Mouse (Mus musculus) embryonic facial prominence, embryonic 12.5 days (tissue): Measurements from ENCODE around the gene Paip2b. TPM values are rescaled to one million over a fixed set of nuclear protein-coding genes. Genes with fewer than 3 reads are reported as not detected.
A peak's percentile ranks its signal among the peaks of the same experiment; 100 is the strongest.
"Not testable (repeated sequence)": the region's sequence is repeated elsewhere in the genome, so short reads cannot be mapped to it uniquely, and the experiment has no call there.

Source experiments
- ATAC-seq: fragments of 200-750 bp; cut with Nextera tagmentation; 2 replicates; pipeline ENCODE4 v1.8.0; 2017; ENCODE audit not compliant: insufficient number of reproducible peaks, insufficient read depth, low FRiP score, low TSS enrichment
- H3K27ac ChIP-seq: fragments of 300-500 bp; sonication (generic); 2 replicates; pipeline ENCODE4 v1.5.1; 2016; ENCODE audit warnings: mild to moderate bottlenecking
- H3K27me3 ChIP-seq: fragments of 300-500 bp; sonication (generic); 2 replicates; pipeline ENCODE4 v1.6.1; 2016; ENCODE audit warnings: mild to moderate bottlenecking, moderate library complexity
- H3K36me3 ChIP-seq: fragments of 300-500 bp; sonication (generic); 2 replicates; pipeline ENCODE4 v1.6.1; 2016; ENCODE audit warnings: mild to moderate bottlenecking
- H3K4me1 ChIP-seq: fragments of 300-500 bp; sonication (generic); 2 replicates; pipeline ENCODE4 v1.6.1; 2016
- H3K4me2 ChIP-seq: fragments of 300-500 bp; sonication (generic); replicated peaks from 2 replicates; pipeline ENCODE4 v1.6.1; 2016; ENCODE audit warnings: mild to moderate bottlenecking, moderate library complexity
- H3K4me3 ChIP-seq: fragments of 300-500 bp; sonication (generic); 2 replicates; pipeline ENCODE4 v1.5.1; 2016; ENCODE audit warnings: mild to moderate bottlenecking
- H3K9ac ChIP-seq: fragments of 300-500 bp; sonication (generic); 2 replicates; pipeline ENCODE4 v1.6.1; 2016; ENCODE audit warnings: mild to moderate bottlenecking, moderate library complexity
- H3K9me3 ChIP-seq: fragments of 300-500 bp; sonication (generic); 2 replicates; pipeline ENCODE4 v1.6.1; 2016; ENCODE audit warnings: mild to moderate bottlenecking, moderate library complexity
- WGBS: fragments of 180-500 bp; shearing (Covaris S2); methylation state at CpG from one replicate; pipeline ENCODE4 v1.1.7; 2016; 5-methylcytosine and 5-hydroxymethylcytosine counted together
- polyA plus RNA-seq: library from polyadenylated mRNA; unstranded; fragments of >200 nt; fragmentation: Nextera tagmentation; extraction: Ambion mirVana; gene quantifications from 2 replicates; pipeline ENCODE4 v1.2.1, GENCODE M21; 2016

Paip2b gene
- polyA plus RNA-seq, 1 experiment from 2014 or later, result 20.0 TPM

DNA sequence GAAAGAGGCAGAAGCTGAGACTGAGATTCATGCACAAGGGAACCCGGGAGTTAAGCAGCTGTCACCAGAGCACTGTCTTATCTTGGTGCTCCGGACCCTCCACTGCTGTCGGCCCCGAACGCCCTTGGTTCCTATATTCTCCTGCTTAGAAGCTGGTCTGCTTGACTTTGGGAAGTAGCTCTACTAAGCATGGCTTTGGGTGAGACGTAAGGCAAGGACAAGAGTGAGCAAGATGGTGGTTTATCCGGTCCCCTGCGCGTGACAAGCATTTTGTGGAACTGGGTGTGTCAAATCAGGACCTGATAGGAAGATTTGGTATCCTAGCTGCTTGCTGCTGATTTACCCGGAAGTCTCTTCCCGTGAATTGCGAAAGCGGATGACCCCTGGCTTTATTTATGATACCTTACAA is 36.0 kb downstream of the Paip2b start:
- H3K4me2 ChIP-seq, result peak overlapping the region; percentile 61
- H3K9ac ChIP-seq, result peak overlapping the region; percentile 71
- no peaks in the 10 kb centered on the region for H3K9me3 ChIP-seq
- peak overlapping the region; percentile 69 for H3K4me3 ChIP-seq
- 14% methylated on average over 13 of the region's 13 CpGs for WGBS
- H3K27ac ChIP-seq, result peak overlapping the region; percentile 87
- peak; percentile 41; the same call in 1 of the 2 replicates for ATAC-seq
- no peaks in the 10 kb centered on the region for H3K27me3 ChIP-seq
- H3K36me3 ChIP-seq, result peaks cover 11% of the 10 kb centered on the region; the same call in 1 of the 2 replicates
- H3K4me1 ChIP-seq, result peaks cover 4% of the 10 kb centered on the region

DNA sequence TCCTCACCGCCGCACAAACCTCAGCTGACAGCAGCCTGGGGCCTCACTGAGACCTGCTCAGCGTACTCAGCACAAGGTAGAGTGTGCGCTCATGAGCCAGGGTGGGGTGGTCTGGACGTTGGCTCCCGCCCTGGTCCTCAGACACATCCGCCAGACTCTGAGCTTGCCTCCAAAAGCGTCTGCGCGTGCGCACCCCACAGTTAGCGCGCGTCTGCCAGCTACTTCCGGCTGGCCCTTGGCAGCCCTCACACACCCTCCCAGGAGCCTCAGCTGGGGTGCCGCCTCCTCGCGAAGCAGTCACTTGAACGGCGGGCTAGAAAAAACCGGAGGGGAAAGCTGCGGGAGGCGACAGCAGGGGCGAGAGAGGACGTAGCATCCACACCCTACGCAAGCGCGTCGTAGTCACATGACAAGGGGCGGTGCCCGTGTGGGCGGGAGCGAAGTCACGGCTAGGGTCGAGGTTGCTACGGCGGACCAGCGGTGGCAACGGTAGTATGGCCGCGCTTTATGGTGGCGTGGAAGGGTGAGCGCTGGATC is 36.7 kb downstream of the Paip2b start, which contains the start of gene Nagk:
Gene Nagk, plus strand, starts transcription at position 223 of the 537 bp plus-strand sequence.
- Histone ChIP-seq H3K9ac (peak within 1 kb of the TSS; percentile 71), H3K4me3 (peak within 1 kb of the TSS; percentile 69), H3K9me3 (no peaks in the 10 kb centered on the region), H3K36me3 (0 out of 2 replicates have a peak, but pooled peaks cover 5% of the 10 kb centered on the region), H3K27ac (peak within 1 kb of the TSS; percentile 87), H3K4me2 (peak within 1 kb of the TSS; percentile 61), H3K27me3 (no peaks in the 10 kb centered on the region), H3K4me1 (peaks cover 4% of the 10 kb centered on the region)
- ATAC-seq, result peak; percentile 94
- under 1% methylated on average over 43 of the region's 43 CpGs for WGBS

DNA sequence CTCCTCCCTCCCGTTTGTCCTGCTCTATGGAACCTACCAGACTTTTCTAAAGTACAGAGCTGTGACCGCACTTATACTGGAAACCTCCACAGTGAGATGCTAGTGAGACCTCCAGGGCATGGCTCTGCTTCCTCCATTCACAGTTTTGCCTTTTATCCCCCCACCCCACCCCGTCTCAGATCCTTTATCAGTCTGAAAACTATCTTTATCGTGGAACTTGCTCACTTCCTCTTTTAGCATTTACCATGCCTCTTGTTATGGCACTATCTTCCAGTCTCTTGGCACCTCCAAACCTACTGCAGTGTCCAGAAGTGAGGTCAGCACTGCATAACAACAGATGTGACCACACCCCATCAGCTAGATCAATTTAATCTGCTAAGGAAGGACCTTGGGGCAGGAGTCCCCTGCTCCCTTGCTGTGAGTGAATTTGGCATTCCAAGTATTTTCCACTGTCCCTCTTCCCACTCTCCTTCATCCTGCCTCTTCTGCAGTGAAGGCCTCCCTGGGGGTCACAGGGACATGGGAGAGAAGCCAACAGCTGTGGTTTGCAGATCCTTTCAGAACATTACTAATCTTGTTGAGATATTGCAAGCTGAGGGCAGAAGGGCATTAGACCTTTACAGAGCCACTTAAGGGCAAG is 40.2 kb downstream of the Paip2b start:
- no peak overlapping the region for H3K4me3 ChIP-seq
- H3K4me2 ChIP-seq, result no peak overlapping the region
- no peaks in the 10 kb centered on the region for H3K27me3 ChIP-seq
- no peaks in the 10 kb centered on the region for H3K9me3 ChIP-seq
- H3K9ac ChIP-seq, result no peak overlapping the region
- no peaks in the 10 kb centered on the region for H3K36me3 ChIP-seq
- H3K27ac ChIP-seq, result no peak overlapping the region
- no peak for ATAC-seq
- WGBS, result 62% methylated on average over 4 of the region's 4 CpGs
- H3K4me1 ChIP-seq, result peaks cover 4% of the 10 kb centered on the region

DNA sequence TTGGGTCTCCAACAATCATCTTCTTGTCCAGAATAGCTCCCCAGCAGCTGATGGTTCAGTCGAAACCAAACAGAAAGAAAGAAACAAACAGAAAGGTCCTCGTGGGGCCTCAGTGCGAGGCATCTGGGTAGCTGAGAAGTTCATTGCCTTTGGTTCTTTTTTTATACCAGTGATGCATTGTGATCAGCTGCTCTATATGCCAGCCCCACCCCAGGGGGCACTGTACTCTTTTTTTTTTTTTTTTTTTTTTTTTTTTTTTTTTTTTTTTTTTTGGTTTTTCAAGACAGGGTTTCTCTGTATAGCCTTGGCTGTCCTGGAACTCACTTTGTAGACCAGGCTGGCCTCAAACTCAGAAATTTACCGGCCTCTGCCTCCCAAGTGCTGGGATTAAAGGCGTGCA is 41.0 kb downstream of the Paip2b start:
- H3K27me3 ChIP-seq, H3K4me3 ChIP-seq, H3K9me3 ChIP-seq, H3K9ac ChIP-seq, H3K27ac ChIP-seq, H3K4me1 ChIP-seq, ATAC-seq, H3K4me2 ChIP-seq, H3K36me3 ChIP-seq: not testable (repeated sequence)
- 82% methylated on average over 5 of the region's 5 CpGs for WGBS

DNA sequence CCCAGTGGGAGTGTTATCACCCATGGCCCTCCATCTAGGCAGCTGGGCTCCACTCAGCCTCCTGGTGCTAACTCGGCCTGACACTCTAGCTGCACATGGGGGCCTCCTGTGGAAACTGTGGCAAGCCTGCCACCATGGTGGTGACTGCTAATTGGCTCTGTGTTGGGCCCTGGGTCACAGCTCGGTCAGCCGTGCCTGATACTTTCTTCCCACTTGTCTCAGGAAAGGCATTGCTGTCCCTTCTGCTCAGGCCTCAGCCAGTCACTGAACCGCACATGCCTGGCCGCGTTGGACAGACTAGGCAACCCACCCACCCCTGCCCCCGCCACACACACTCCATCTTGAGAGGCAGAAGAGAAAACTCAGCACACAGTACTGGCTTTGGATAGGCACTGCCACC is 43.0 kb downstream of the Paip2b start:
- Histone ChIP-seq H3K9me3 (no peaks in the 10 kb centered on the region), H3K9ac (no peak overlapping the region), H3K27me3 (no peaks in the 10 kb centered on the region), H3K4me3 (no peak overlapping the region), H3K4me2 (no peak overlapping the region), H3K27ac (no peak overlapping the region), H3K36me3 (no peaks in the 10 kb centered on the region), H3K4me1 (no peaks in the 10 kb centered on the region)
- WGBS, result 68% methylated on average over 7 of the region's 7 CpGs
- ATAC-seq, result peak; percentile 57

DNA sequence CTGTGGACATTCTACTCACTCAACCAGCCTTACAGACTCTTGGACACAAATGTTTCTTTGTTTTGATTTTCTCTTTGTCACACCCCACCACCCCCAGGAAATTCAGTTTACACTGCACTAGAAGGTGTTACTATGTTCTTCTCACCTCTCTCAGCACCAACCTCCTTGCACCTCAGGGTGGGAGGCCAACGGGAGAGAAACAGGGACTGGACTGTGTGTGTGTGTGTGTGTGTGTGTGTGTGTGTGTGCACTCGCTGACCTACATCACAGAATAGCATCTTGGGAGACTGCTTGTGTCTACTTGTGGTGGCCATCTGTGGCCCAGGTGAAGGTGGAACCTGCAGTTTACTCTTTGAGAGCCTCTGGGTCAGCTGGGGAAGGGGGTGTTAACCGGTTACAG is 45.1 kb downstream of the Paip2b start:
- no peak overlapping the region for H3K4me3 ChIP-seq
- no peaks in the 10 kb centered on the region for H3K27me3 ChIP-seq
- no peak overlapping the region for H3K27ac ChIP-seq
- no peaks in the 10 kb centered on the region for H3K4me1 ChIP-seq
- 76% methylated on average over 3 of the region's 3 CpGs for WGBS
- ATAC-seq, result no peak
- no peak overlapping the region for H3K4me2 ChIP-seq
- H3K9ac ChIP-seq, result no peak overlapping the region
- no peaks in the 10 kb centered on the region for H3K36me3 ChIP-seq
- no peaks in the 10 kb centered on the region for H3K9me3 ChIP-seq

DNA sequence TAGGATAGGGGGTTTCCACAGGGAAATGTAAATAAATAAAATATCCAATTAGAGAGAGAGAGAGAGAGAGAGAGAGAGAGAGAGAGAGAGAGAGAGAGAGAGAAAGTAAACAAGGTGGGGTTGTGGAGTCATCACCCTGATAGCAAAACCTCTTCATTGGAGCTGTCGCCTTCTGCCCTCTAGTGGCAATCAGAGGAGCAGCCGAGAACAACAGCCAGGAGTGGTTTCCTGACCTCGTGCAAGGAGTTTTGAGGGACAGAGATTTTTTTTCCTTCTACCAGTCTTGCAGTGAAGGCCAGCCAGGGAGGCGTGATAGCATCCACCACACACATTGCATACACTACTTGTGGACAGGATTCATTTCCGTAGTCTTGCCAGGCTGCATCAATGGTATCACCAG is 52.5 kb downstream of the Paip2b start:
- no peaks in the 10 kb centered on the region for H3K36me3 ChIP-seq
- 8% methylated on average over 5 of the region's 5 CpGs for WGBS
- H3K27me3 ChIP-seq, result no peaks in the 10 kb centered on the region; the same call in 1 of the 2 replicates
- H3K4me3 ChIP-seq, result no peak overlapping the region
- no peak overlapping the region for H3K9ac ChIP-seq
- no peak overlapping the region for H3K27ac ChIP-seq
- peaks cover 10% of the 10 kb centered on the region for H3K4me1 ChIP-seq
- H3K9me3 ChIP-seq, result no peaks in the 10 kb centered on the region
- ATAC-seq, result no peak
- H3K4me2 ChIP-seq, result no peak overlapping the region

DNA sequence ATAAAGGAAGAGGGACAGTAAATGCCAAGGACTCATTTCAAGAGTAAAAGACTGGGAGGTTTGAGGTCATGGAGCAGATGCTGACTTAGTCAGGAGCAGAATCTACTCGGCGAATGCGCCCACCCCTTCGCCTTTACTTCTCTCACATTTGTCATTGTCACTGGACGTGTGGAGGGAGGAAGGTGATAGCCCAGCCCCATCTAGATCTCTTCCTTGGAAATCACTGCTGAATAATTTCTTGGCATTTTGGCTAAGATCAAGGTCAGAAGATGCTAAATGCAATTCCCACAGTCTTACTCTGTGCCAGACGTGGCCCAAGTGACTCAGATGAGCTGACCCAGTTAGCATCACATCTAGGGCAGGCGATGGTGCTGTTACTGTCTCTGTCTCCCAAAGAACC is 53.2 kb downstream of the Paip2b start:
- no peak overlapping the region for H3K4me2 ChIP-seq
- H3K27me3 ChIP-seq, result no peaks in the 10 kb centered on the region; the same call in 1 of the 2 replicates
- ATAC-seq, result no peak
- no peaks in the 10 kb centered on the region for H3K36me3 ChIP-seq
- H3K4me3 ChIP-seq, result no peak overlapping the region
- no peak overlapping the region for H3K27ac ChIP-seq
- no peak overlapping the region for H3K9ac ChIP-seq
- peaks cover 12% of the 10 kb centered on the region for H3K4me1 ChIP-seq
- H3K9me3 ChIP-seq, result no peaks in the 10 kb centered on the region
- 79% methylated on average over 7 of the region's 7 CpGs for WGBS

DNA sequence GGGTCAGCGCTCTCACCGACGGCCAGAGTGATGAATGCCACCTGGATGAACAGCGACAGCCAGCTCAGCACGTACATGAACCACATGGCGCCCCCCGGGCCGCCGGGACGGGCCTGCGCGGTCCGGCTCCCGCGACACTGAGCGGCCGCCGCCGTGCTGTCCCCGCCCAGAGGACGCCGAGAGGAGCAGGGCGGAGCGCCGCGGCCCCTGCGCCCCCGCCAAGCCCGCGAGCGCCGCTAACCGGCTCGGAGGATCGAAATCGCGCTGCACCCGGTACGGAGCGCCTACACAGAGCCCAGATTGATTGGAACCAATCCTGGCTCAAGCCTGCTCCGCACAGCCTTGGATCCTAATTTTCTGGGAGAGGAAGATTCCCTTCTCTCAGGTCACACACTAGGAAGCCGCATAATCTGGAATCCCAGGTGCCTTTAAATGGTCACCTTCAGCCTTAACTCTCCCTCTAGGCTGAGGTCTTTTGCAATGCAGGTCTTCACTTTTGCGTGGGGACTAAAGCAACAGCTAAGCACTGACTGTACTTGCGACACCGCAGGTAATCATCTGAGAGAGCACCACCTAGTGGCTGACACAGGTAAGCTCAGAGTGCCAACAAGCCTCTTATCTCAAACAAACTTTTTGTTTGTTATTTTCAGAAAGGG is 55.8 kb downstream of the Paip2b start, which contains the start of gene Tex261:
Gene Tex261, minus strand, starts transcription at position 176 of the 656 bp plus-strand sequence.
- Histone ChIP-seq H3K27me3 (no peaks in the 10 kb centered on the region; the same call in 1 of the 2 replicates), H3K4me2 (peak within 1 kb of the TSS; percentile 76), H3K9me3 (no peaks in the 10 kb centered on the region), H3K4me1 (peaks cover 12% of the 10 kb centered on the region), H3K4me3 (peak within 1 kb of the TSS; percentile 91), H3K27ac (peak within 1 kb of the TSS; percentile 79), H3K9ac (peak within 1 kb of the TSS; percentile 88), H3K36me3 (peaks cover 11% of the 10 kb centered on the region)
- peak; percentile 96 for ATAC-seq
- WGBS, result under 1% methylated on average over 45 of the region's 45 CpGs

DNA sequence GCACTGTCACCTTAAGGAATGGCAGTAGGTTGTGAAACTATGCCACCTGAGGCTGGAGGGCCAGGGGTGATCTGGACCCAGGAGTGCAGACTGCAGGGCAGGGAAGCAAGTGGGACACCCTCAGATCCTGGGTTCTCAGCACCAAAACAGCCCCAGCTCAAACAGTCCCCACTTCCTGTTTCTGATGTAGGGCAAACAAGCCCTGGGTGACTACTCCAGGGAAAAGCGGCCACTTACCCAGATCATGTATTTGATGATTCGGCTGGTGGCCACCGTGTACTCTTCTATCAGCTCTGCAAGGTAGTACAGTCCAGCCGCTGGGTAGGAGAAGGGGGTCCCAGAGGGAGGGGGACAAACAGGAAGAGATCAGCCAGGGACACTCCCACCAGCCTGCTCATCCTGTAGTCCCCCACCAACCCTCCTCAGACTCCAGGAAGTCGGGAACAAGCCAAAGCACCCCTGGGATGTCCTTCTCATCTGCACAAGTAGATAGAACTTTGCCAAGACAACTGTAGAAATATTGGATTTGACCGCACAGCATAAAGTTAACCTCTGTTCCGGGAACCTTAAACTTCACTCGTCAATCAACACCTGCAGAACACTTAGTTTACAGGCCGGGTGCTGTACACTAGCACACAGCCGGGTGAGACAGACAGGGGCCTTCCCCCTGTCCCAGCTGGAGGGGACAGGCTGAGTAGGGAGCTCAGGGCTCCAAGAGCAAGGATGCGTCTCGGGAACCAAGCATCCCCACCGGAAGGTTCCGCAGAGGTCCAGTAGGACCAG is 56.6 kb downstream of the Paip2b start:
- H3K4me3 ChIP-seq, result peak overlapping the region; percentile 91
- peak overlapping the region; percentile 88 for H3K9ac ChIP-seq
- H3K4me1 ChIP-seq, result peaks cover 12% of the 10 kb centered on the region
- peaks cover 14% of the 10 kb centered on the region for H3K36me3 ChIP-seq
- no peaks in the 10 kb centered on the region; the same call in 1 of the 2 replicates for H3K27me3 ChIP-seq
- H3K4me2 ChIP-seq, result peak overlapping the region; percentile 76
- WGBS, result 2% methylated on average over 14 of the region's 14 CpGs
- H3K27ac ChIP-seq, result peak overlapping the region; percentile 79
- ATAC-seq, result 0 out of 2 replicates have a peak, but pooled peaks have one; percentile 6
- H3K9me3 ChIP-seq, result no peaks in the 10 kb centered on the region

DNA sequence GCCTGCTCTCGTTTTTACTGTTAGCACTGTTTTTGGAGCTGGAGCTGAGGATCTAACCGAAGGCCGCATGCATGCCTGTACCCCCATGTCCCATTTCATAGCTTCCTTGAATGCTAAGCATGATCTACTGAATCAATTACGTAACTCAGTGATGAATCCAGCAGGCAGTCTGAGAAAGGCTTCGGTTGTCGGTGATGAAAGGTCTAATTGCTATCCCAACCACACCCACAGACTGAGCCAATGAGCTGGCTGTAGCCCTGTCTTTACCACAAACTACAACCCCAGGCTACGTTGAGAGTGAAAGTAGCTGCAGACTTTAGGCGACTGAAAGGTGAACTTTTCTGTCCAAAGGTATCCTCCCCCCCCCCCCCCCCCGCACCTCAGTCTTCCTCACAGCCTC is 57.4 kb downstream of the Paip2b start:
- H3K4me1 ChIP-seq, result peaks cover 12% of the 10 kb centered on the region
- 55% methylated on average over 9 of the region's 9 CpGs for WGBS
- no peak overlapping the region for H3K27ac ChIP-seq
- peak overlapping the region; percentile 88 for H3K9ac ChIP-seq
- H3K4me3 ChIP-seq, result peak overlapping the region; percentile 91
- peaks cover 23% of the 10 kb centered on the region for H3K36me3 ChIP-seq
- H3K27me3 ChIP-seq, result no peaks in the 10 kb centered on the region
- peak overlapping the region; percentile 76 for H3K4me2 ChIP-seq
- ATAC-seq, result no peak
- no peaks in the 10 kb centered on the region for H3K9me3 ChIP-seq
